Mouse (Mus musculus) spleen, adult 2 months (tissue): ENCODE measurements around the gene Clasp2.
"Not testable (repeated sequence)": the region's sequence is repeated elsewhere in the genome, so short reads cannot be mapped to it uniquely, and the experiment has no call there.

ENCODE experiments used
- CTCF ChIP-seq: fragments of 200-500 bp; IDR thresholded peaks from 2 replicates; pipeline ENCODE4 v1.5.1; 2011; ENCODE audit warnings: mild to moderate bottlenecking, inconsistent platforms; ENCODE audit not compliant: insufficient read depth, insufficient read length, insufficient replicate concordance; ENCODE audit errors: extremely low read depth
- POLR2A ChIP-seq: fragments of 200-500 bp; IDR thresholded peaks from 2 replicates; pipeline ENCODE4 v1.6.1; 2011; ENCODE audit warnings: low read depth, low read length, inconsistent platforms

DNA sequence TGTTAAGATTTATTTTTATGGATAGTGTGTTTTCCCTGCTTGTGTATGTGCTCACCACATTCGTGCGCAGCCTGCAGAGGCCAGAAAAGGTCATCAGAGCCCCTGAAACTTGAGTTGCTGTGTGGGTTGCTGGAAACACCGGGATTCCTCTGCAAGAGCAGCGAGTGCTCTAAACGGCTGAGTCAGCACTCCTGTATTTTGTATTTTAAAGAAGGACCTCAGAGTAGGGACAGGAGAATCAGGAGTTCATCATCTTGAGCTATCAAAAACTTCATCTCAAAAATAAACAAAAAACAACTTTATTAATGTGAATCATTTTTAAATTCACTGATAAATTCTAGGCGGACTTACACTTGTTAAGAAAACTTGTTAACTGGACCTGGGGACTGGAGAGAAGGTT lies 48.0 kb downstream of the Clasp2 start:
- not testable (repeated sequence) for TF ChIP-seq CTCF, POLR2A
